Mouse (Mus musculus): ENCODE data around the gene Poln.

Gene Poln

GRCm38 (mm10) chr5:33994671-33995625 is 174.3 kb downstream of the Poln start:
- DNase-seq (ENCODE audit: low spot score in 2 of 2), result peak in 1 of 2 experiments; percentile 12

- DNase-seq (ENCODE audit: low spot score in 2 of 2), result peak; percentile 46 to 51
Measured at GRCm38 (mm10) chr5:33983309-33984121, 185.7 kb downstream of the Poln start, which contains the start of gene Gm1673. Gm1673 (plus strand) TSS chr5:33983433.

DNA sequence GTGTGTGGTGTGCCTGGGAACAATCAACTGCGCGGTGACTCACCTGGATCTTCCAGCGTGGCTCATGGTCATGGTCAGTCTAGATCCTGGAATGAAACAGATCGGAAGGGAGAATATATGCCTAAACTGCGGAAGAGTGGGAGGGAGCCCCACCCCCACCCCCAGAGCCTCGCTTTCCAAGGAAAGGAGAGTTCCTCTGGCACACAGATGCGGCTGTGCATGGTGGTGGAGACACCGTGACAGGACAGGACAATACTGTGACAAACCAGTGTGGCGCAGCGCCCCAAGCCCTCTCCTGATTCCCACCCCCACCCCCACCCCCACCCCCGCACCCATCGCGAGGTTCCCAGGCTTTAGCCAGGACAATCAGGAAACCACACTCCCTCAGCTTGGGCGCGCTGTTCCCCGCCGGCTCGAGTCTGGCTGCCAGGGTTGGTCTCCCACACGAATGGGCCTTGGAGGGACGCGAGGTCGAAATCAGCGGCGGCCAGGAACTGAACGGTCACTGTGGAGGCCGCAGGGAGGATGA is 186.5 kb downstream of the Poln start:
- DNase-seq (ENCODE audit: low spot score in 2 of 2), result no peak

- no peak for DNase-seq (ENCODE audit: low spot score in 2 of 2)
Measured at GRCm38 (mm10) chr5:33976267-33976666, 193.0 kb downstream of the Poln start.

GRCm38 (mm10) chr5:33974736-33975135 is 194.5 kb downstream of the Poln start:
- no peak for DNase-seq (ENCODE audit: low spot score in 2 of 2)

DNA sequence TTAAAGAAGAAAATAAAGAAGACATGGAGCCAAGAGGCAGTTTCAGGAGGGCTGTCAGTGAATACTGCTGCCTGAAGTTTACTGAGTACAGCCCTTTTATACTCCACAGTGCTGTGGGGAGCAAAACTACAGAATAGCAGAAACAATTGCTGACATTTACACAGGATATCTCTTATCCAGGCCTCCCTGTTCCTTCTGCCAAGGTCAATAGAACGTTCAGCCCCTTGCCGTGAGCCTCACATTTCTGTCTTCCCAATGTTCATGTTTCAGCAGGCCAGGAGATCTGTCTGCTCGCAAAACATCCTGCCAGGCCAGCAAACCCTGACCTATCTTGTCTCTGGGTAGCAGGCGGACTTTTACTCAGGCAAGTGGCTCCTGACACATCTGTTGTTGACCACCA is 209.9 kb downstream of the Poln start:
- no peak for DNase-seq (ENCODE audit: low spot score in 2 of 2)
